Mouse (Mus musculus): ENCODE results near the gene Gm20708.
A peak's percentile ranks its signal among the peaks of the same experiment; 100 is the strongest.

Gm20708 gene

DNA sequence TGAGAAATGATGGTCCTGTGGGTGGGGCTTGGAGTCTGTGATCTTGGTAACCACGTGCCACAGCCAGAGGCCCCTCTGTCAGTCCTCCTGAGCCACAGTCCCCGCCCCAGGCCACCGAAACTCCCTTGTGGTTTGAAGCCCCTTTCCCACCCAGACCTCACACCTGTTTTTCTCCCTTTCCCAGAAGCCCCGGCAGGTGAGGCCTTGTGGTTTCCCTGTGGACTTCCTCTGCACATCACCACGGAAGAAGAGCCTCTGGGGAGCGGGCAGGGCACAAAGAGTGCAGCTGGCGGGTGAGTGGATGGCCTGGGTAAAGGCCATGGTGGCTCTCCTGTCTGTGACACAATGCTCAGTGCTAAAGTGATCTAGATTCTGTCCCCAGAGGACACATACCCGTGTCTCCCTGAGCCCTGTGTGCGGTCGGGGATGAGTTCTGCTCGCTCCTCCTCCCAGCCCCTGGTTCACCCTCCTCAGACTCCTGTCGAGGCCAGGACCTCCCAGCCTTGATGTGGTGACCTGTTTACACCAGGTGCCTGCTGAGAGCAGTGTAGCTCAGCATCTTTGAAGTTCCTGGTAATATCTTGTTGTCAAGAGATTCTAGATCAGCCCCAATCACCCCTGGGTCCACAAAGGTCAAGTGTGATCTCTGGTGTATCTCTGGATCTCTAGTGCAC, 62.6 kb downstream of the Gm20708 start:
- DNase-seq = no peak

GRCm38 (mm10) chr11:117872861-117873608, 63.6 kb downstream of the Gm20708 start, which contains the start of gene Tha1:
Gene Tha1 (minus strand): TSS chr11:117873481.
- DNase-seq = peak; percentile 81 to 87

DNA sequence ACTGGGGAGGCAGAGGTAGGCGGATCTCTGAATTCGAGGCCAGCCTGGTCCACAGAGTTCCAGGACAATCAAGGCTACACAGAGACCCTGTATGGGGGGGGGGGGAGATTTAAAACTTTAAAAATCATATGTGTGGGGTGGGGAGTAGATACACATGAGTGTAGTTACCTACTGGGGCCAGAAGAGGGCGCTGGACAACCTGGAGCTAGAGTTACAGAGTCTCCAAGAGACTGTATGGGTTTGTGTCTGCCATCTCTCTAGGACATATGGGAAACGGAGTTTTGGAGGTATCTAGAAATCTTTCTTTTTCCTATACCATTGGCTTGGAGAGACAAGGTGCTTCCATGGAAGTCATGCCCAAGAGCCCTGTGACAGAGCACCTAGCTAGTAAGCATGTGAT, 65.0 kb downstream of the Gm20708 start:
- DNase-seq = no peak

DNA sequence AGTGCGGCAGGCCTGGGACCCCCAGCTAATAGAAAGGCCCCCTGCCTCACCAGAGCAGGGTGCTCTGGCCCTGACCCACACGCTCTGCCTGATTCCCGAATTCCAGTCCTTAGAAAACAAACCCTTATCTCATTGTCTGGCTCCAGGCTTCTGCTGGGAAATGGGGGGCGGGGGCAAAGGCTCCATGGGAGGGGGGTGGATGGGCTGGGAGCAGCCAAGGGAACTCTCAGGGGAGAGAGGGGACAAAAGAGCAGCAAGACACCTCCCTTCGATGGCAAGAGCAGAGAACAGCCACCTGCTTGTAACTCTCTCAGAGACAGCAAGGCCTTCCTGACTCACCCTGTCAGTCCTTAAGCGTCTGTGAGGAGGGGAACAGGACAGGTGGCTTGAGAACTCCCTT, 66.2 kb downstream of the Gm20708 start:
- DNase-seq = no peak

GRCm38 (mm10) chr11:117877917-117878745, 68.7 kb downstream of the Gm20708 start:
- DNase-seq = peak; percentile 37 to 39

GRCm38 (mm10) chr11:117878892-117879291, 69.4 kb downstream of the Gm20708 start:
- no peak for DNase-seq

GRCm38 (mm10) chr11:117879676-117880075, 70.2 kb downstream of the Gm20708 start:
- DNase-seq = no peak

GRCm38 (mm10) chr11:117880336-117880976, 71.0 kb downstream of the Gm20708 start:
- DNase-seq = no peak

DNA sequence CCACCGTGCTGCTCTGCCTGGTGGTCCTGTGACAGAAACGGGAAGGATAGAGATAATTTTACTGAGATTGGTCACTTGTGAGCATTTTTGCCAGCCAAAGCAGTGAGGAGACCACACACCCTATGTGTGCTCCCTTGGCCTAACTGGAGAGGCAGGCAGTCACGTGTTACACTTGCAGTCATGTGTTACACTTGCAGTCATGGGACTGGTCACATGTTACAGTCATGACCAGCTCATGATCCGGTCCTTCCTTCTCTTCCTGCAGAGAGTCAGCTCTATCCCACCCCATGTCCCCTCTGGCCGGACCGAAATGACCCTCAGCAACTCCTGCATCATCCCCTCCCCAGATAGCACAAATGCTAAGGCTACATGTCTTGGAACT, 71.5 kb downstream of the Gm20708 start:
- no peak for DNase-seq

DNA sequence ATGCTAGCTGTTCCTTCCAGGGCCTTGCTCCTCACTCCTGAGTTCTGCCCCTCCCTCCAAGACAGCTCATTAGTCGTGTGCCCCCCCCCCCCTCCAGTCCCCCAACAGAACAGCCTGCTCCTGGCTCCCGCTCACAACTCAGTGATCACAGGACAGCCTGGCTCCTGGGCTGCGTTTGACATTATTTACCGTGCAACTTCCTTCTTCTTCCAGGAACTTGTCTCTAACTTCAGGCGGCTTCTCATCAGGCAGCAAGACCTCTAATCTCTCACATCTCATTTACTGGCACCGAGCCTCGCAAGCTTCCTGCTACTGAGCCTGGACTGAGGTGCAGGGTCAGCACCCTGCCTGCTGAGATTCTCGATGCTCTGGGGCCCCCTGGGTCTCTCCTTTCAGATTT, 72.3 kb downstream of the Gm20708 start:
- DNase-seq = peak; percentile 60 to 64

DNA sequence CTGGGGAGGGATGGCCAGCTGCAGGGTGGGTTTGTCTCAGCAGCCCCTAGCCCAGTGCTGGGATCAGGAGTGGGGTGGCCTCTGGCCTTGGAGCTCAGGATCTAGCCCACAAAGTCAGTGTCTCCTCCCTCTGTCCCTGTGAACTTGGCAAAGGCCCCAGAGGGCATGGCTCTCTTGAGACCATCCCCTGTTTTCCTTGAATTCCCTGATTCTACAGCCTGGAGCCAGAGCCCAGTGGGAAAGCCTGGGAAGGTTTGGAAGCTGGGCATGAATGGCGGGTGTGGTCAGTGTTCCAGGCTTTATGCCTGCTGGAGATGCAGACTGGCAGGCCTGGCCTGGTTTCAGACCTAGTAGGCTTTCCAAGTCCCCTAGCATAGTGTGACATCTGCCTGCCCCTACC, 72.7 kb downstream of the Gm20708 start:
- no peak for DNase-seq

GRCm38 (mm10) chr11:117886000-117886399, 76.5 kb downstream of the Gm20708 start:
- no peak for DNase-seq

GRCm38 (mm10) chr11:117888168-117888852, 78.8 kb downstream of the Gm20708 start:
- no peak for DNase-seq

- no peak for DNase-seq
These were observed 79.7 kb downstream of the Gm20708 start for GRCm38 (mm10) chr11:117888853-117889822.
